Mouse (Mus musculus): ENCODE results near the gene Hmgcl. TPM values are rescaled to one million over a fixed set of nuclear protein-coding genes. Genes with fewer than 3 reads are reported as not detected.

Gene Hmgcl
- polyA plus RNA-seq, 1 experiment: 10.2 TPM

- Histone ChIP-seq H3K27me3 (ENCODE audit: control insufficient read depth, insufficient read depth, low read length) (no peaks in the 10 kb centered on the region), H3K4me1 (ENCODE audit: control insufficient read depth, insufficient read depth, low read length) (no peaks in the 10 kb centered on the region), H3K36me3 (ENCODE audit: control insufficient read depth, insufficient read depth, low read length) (no peaks in the 10 kb centered on the region), H3K27ac (ENCODE audit: control insufficient read depth, insufficient read depth, low read depth, low read length) (no peak overlapping the region), H3K4me3 (ENCODE audit: control insufficient read depth, low read depth, low read length) (no peak overlapping the region)
- no peak for TF ChIP-seq POLR2A (IDR thresholded peaks at IDR 0.05; ENCODE audit: control insufficient read depth, low read depth, low read length)
- TF ChIP-seq CTCF (IDR thresholded peaks at IDR 0.05; ENCODE audit: control insufficient read depth, insufficient read depth, insufficient replicate concordance, low read depth, low read length): no peak
Observed at GRCm38 (mm10) chr4:135958354-135958753, 12.1 kb downstream of the Hmgcl start.

GRCm38 (mm10) chr4:135960717-135961116 lies 14.5 kb downstream of the Hmgcl start:
- Histone ChIP-seq H3K4me3 (ENCODE audit: control insufficient read depth, low read depth, low read length) (no peak overlapping the region), H3K27ac (ENCODE audit: control insufficient read depth, insufficient read depth, low read depth, low read length) (no peak overlapping the region), H3K36me3 (ENCODE audit: control insufficient read depth, insufficient read depth, low read length) (no peaks in the 10 kb centered on the region), H3K27me3 (ENCODE audit: control insufficient read depth, insufficient read depth, low read length) (no peaks in the 10 kb centered on the region), H3K4me1 (ENCODE audit: control insufficient read depth, insufficient read depth, low read length) (peaks cover 9% of the 10 kb centered on the region)
- TF ChIP-seq POLR2A (IDR thresholded peaks at IDR 0.05; ENCODE audit: control insufficient read depth, low read depth, low read length): no peak
- TF ChIP-seq CTCF (IDR thresholded peaks at IDR 0.05; ENCODE audit: control insufficient read depth, insufficient read depth, insufficient replicate concordance, low read depth, low read length): peak; percentile 96; the same call in 1 of the 2 replicates

- Histone ChIP-seq H3K36me3 (ENCODE audit: control insufficient read depth, insufficient read depth, low read length) (no peaks in the 10 kb centered on the region), H3K4me1 (ENCODE audit: control insufficient read depth, insufficient read depth, low read length) (peaks cover 9% of the 10 kb centered on the region), H3K27me3 (ENCODE audit: control insufficient read depth, insufficient read depth, low read length) (no peaks in the 10 kb centered on the region), H3K4me3 (ENCODE audit: control insufficient read depth, low read depth, low read length) (no peak overlapping the region), H3K27ac (ENCODE audit: control insufficient read depth, insufficient read depth, low read depth, low read length) (no peak overlapping the region)
- TF ChIP-seq CTCF (IDR thresholded peaks at IDR 0.05; ENCODE audit: control insufficient read depth, insufficient read depth, insufficient replicate concordance, low read depth, low read length): no peak
- no peak for TF ChIP-seq POLR2A (IDR thresholded peaks at IDR 0.05; ENCODE audit: control insufficient read depth, low read depth, low read length)
Observed at GRCm38 (mm10) chr4:135961709-135962108, 15.5 kb downstream of the Hmgcl start.

- no peak overlapping the region for H3K27ac ChIP-seq (ENCODE audit: control insufficient read depth, insufficient read depth, low read depth, low read length)
- TF ChIP-seq CTCF (IDR thresholded peaks at IDR 0.05; ENCODE audit: control insufficient read depth, insufficient read depth, insufficient replicate concordance, low read depth, low read length): no peak
- TF ChIP-seq POLR2A (IDR thresholded peaks at IDR 0.05; ENCODE audit: control insufficient read depth, low read depth, low read length): no peak
- no peaks in the 10 kb centered on the region for H3K27me3 ChIP-seq (ENCODE audit: control insufficient read depth, insufficient read depth, low read length)
- H3K36me3 ChIP-seq (ENCODE audit: control insufficient read depth, insufficient read depth, low read length): no peaks in the 10 kb centered on the region
- H3K4me1 ChIP-seq (ENCODE audit: control insufficient read depth, insufficient read depth, low read length): peaks cover 9% of the 10 kb centered on the region
- H3K4me3 ChIP-seq (ENCODE audit: control insufficient read depth, low read depth, low read length): no peak overlapping the region
Observed at GRCm38 (mm10) chr4:135962198-135962597, 15.9 kb downstream of the Hmgcl start.

DNA sequence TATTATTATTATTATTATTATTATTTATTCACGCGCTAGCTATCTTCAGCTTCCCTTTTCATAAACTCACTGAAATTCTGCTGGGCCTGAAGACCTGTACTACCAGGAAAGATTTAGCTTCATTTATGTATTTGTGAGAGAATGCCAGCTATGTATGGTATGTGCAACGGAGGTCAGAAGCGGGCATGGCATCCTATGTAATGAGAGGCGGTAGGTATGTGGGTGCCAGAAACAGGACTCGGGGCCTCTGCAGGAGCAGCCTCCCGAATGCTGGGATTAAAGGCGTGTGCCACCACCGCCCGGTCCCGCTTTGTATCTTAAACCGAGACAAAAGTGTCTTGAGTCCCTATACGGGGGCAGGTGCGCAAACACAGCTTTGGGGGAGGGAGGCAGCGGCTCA lies 16.7 kb downstream of the Hmgcl start:
- Histone ChIP-seq H3K4me3 (ENCODE audit: control insufficient read depth, low read depth, low read length) (peak overlapping the region; percentile 86), H3K27me3 (ENCODE audit: control insufficient read depth, insufficient read depth, low read length) (no peaks in the 10 kb centered on the region), H3K4me1 (ENCODE audit: control insufficient read depth, insufficient read depth, low read length) (peaks cover 9% of the 10 kb centered on the region), H3K36me3 (ENCODE audit: control insufficient read depth, insufficient read depth, low read length) (no peaks in the 10 kb centered on the region), H3K27ac (ENCODE audit: control insufficient read depth, insufficient read depth, low read depth, low read length) (peak overlapping the region; percentile 80)
- no peak for TF ChIP-seq CTCF (IDR thresholded peaks at IDR 0.05; ENCODE audit: control insufficient read depth, insufficient read depth, insufficient replicate concordance, low read depth, low read length)

GRCm38 (mm10) chr4:135963457-135964193 lies 17.4 kb downstream of the Hmgcl start, which contains the start of gene Gale:
Gene Gale, plus strand, starts transcription at chr4:135963727.
- peaks cover 9% of the 10 kb centered on the region for H3K4me1 ChIP-seq (ENCODE audit: control insufficient read depth, insufficient read depth, low read length)
- TF ChIP-seq CTCF (IDR thresholded peaks at IDR 0.05; ENCODE audit: control insufficient read depth, insufficient read depth, insufficient replicate concordance, low read depth, low read length) (no peak), POLR2A (IDR thresholded peaks at IDR 0.05; ENCODE audit: control insufficient read depth, low read depth, low read length) (peak; percentile 92)
- peak within 1 kb of the TSS; percentile 86 for H3K4me3 ChIP-seq (ENCODE audit: control insufficient read depth, low read depth, low read length)
- H3K36me3 ChIP-seq (ENCODE audit: control insufficient read depth, insufficient read depth, low read length): no peaks in the 10 kb centered on the region
- H3K27me3 ChIP-seq (ENCODE audit: control insufficient read depth, insufficient read depth, low read length): no peaks in the 10 kb centered on the region
- peak within 1 kb of the TSS; percentile 80 for H3K27ac ChIP-seq (ENCODE audit: control insufficient read depth, insufficient read depth, low read depth, low read length)

DNA sequence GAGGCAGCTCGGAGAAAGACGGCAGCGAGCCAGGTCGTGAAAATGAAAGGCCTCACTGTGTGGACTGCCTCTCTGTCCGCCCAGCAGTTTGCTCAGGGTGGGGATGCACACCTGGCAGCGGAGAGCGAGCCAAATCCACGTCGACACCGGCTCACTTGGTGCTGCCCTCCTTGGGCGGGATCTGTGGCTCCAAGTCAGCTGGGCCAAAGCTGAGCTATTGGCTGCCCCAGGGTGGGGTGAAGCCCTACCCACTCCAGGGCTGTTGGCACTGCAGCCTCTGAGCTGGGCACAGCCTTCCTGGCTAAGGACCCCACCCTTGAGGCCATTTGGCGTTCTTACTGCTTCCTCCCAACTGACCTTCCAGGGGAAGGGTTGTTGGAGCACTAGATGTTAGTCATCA lies 18.2 kb downstream of the Hmgcl start:
- Histone ChIP-seq H3K27ac (ENCODE audit: control insufficient read depth, insufficient read depth, low read depth, low read length) (no peak overlapping the region), H3K36me3 (ENCODE audit: control insufficient read depth, insufficient read depth, low read length) (no peaks in the 10 kb centered on the region), H3K27me3 (ENCODE audit: control insufficient read depth, insufficient read depth, low read length) (no peaks in the 10 kb centered on the region), H3K4me3 (ENCODE audit: control insufficient read depth, low read depth, low read length) (peak overlapping the region; percentile 86), H3K4me1 (ENCODE audit: control insufficient read depth, insufficient read depth, low read length) (peaks cover 9% of the 10 kb centered on the region)
- TF ChIP-seq POLR2A (IDR thresholded peaks at IDR 0.05; ENCODE audit: control insufficient read depth, low read depth, low read length) (0 out of 2 replicates have a peak, but pooled peaks have one; percentile 10), CTCF (IDR thresholded peaks at IDR 0.05; ENCODE audit: control insufficient read depth, insufficient read depth, insufficient replicate concordance, low read depth, low read length) (no peak)

All from testis, adult 2 months (tissue).